Mouse (Mus musculus): ENCODE data around the gene Vmn1r218.

DNA sequence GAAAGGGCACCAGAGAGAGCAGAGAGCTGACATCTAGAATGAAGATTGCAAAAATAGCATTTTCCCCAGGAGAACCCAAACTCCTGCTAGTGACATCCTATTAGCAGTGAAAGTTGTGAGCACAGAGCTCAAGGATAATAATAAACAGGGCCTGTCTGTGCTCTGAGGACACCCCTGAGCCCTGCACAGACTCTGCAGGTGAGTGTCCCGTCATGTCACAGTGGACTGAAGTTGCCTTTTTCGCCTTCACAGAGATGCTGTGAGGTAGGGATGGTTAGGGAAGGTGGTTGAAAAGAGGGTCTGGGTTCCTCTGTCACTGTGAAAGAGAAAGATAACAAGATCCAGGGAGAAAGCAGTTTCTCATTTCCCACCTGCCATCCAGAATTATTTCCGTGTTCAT, at the start of gene Vmn1r218:
- no peak for TF ChIP-seq CTCF (IDR thresholded peaks at IDR 0.05; ENCODE audit: low read depth, low read length)
- TF ChIP-seq GATA1 (IDR thresholded peaks at IDR 0.05; ENCODE audit: borderline replicate concordance, low read length): no peak
- no peak for TF ChIP-seq TAL1 (conservative IDR thresholded peaks at IDR 0.05; ENCODE audit: low read depth, low read length)
- no peak for TF ChIP-seq GATA2 (IDR thresholded peaks at IDR 0.05; ENCODE audit: borderline replicate concordance, low read depth, low read length)

All from G1E (cell line).